Mouse (Mus musculus) CH12.LX (cell line): ENCODE measurements around the gene Tmem8.

Source experiments
- KAT2A ChIP-seq: IDR thresholded peaks from 2 replicates; pipeline ENCODE4 v1.6.1; 2012; ENCODE audit warnings: low read length, improper control_type of control experiment, inconsistent platforms; ENCODE audit not compliant: insufficient replicate concordance
- NELFE ChIP-seq: IDR thresholded peaks from 2 replicates; pipeline ENCODE4 v1.6.1; 2011; ENCODE audit warnings: low read depth, low read length, improper control_type of control experiment
- POLR2A ChIP-seq: IDR thresholded peaks from 2 replicates; pipeline ENCODE4 v1.6.1; 2011; ENCODE audit warnings: low read depth, mild to moderate bottlenecking, improper control_type of control experiment, low read length

- TF ChIP-seq NELFE: no peak
- TF ChIP-seq POLR2A: no peak
- TF ChIP-seq KAT2A: no peak
Measured at GRCm38 (mm10) chr17:26070136-26070535, 43.0 kb upstream of the Tmem8 start.
